Mouse (Mus musculus): ENCODE measurements around the gene Pla2g4a. TPM values are rescaled to one million over a fixed set of nuclear protein-coding genes. Genes with fewer than 3 reads are reported as not detected.

Pla2g4a gene
- polyA plus RNA-seq, 1 experiment from 2014 or later = 6.6 TPM

DNA sequence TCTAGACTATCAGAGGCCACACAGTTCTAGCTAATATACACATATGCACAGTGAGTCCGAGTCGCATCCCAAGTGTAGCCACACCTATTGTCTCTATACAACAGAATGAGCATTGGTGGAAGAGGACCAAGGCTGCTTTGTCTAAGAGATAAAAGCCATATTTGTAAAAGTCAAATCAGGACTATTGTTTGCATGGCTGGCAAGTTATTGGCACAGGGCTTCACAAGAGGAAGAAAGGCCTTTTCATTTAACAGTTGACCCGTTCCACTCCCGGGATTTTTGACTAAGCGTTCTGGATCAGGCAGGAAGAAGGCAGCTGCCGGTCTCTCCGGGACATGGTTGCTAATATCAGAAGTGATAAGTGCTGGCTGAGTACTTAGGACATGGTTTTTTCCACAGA, 41.8 kb downstream of the Pla2g4a start:
- 81% methylated on average over 7 of the region's 7 CpGs for WGBS
- Histone ChIP-seq H3K9me3 (no peaks in the 10 kb centered on the region), H3K4me3 (no peak overlapping the region), H3K27me3 (ENCODE audit: insufficient read depth, poor library complexity, severe bottlenecking) (no peaks in the 10 kb centered on the region), H3K36me3 (no peaks in the 10 kb centered on the region), H3K27ac (no peak overlapping the region), H3K4me1 (replicated peaks) (0 out of 2 replicates have a peak, but pooled peaks cover 4% of the 10 kb centered on the region)
- no peak for DNase-seq (ENCODE audit: low spot score)

DNA sequence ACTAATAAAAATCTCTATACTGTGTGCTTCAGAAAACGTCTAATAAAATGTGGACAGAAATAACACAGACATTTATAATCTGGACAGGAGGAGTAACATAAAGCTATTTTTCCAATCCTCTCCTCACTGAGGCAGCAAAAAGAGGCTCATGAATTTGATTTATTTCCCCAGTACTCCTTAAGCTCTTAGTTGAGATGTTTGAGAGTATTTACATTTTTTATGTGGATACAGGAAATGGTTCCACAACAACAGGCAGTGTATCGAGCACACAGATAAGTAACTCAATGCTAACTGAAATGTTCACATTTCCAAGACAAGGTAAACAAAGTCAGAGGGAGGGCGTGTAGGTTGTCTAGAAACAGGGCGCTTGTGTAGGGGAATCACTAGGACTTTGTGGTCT, 48.1 kb downstream of the Pla2g4a start:
- Histone ChIP-seq H3K27me3 (ENCODE audit: insufficient read depth, poor library complexity, severe bottlenecking) (no peaks in the 10 kb centered on the region), H3K36me3 (no peaks in the 10 kb centered on the region), H3K27ac (no peak overlapping the region), H3K9me3 (no peaks in the 10 kb centered on the region), H3K4me1 (replicated peaks) (no peaks in the 10 kb centered on the region), H3K4me3 (no peak overlapping the region)
- DNase-seq (ENCODE audit: low spot score) = no peak
- 79% methylated on average over 4 of the region's 4 CpGs for WGBS

DNA sequence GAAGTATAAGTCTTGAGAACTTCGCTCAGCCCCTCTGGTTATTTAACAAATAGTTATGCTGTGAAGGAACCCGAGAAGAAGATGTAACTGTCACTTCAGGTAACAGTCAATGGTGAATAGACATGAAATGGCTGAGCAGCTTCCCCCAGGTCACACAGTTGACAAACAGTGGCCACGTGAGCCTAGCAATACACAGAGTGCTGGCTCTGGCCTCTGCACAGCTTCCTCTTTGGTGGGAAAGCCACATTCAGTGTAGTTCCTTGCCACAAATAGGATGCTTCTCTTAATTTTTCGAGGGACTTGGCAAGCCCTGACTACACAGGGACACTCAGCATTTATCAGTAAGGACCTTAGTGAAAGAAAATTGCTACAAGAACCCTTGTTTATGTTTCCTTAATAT, 50.0 kb downstream of the Pla2g4a start:
- Histone ChIP-seq H3K9me3 (no peaks in the 10 kb centered on the region), H3K4me1 (replicated peaks) (no peaks in the 10 kb centered on the region), H3K4me3 (no peak overlapping the region), H3K27me3 (ENCODE audit: insufficient read depth, poor library complexity, severe bottlenecking) (no peaks in the 10 kb centered on the region), H3K27ac (no peak overlapping the region), H3K36me3 (no peaks in the 10 kb centered on the region)
- no peak for DNase-seq (ENCODE audit: low spot score)
- 84% methylated on average over 4 of the region's 4 CpGs for WGBS

DNA sequence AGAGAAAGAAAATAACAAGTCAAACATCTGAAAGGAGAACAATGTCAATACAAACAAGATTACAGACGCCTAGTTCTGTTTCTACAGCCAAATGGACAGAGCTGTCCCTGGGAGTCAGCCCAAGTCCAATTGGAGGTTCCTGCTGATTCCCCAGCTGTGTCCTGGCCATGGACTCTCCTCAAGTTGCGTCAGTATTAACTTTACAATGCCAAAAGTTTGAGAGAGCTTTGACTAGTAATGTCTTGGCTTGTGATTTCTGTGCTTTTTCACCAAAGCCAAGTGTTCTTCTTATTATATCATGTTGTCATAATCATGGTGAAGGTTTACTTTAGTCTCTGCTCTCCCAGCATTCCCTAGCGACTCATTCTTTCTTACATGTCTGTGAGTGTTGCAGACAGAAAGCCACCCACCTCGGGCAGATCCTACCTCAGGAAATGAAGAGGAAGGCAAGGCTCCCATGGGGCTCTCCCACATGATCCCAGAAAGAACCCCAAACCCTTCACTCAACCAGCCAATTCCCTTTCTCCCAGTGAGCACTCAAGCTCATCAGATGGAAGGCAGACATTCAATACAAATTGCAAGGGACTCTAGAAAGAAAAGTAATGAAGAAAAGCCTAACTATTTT, 63.0 kb downstream of the Pla2g4a start:
- Histone ChIP-seq H3K4me1 (replicated peaks) (no peaks in the 10 kb centered on the region), H3K27me3 (ENCODE audit: insufficient read depth, poor library complexity, severe bottlenecking) (no peaks in the 10 kb centered on the region), H3K27ac (no peak overlapping the region), H3K36me3 (no peaks in the 10 kb centered on the region), H3K4me3 (no peak overlapping the region), H3K9me3 (no peaks in the 10 kb centered on the region)
- DNase-seq (ENCODE audit: low spot score) = no peak
- WGBS = 76% methylated on average over 4 of the region's 4 CpGs

DNA sequence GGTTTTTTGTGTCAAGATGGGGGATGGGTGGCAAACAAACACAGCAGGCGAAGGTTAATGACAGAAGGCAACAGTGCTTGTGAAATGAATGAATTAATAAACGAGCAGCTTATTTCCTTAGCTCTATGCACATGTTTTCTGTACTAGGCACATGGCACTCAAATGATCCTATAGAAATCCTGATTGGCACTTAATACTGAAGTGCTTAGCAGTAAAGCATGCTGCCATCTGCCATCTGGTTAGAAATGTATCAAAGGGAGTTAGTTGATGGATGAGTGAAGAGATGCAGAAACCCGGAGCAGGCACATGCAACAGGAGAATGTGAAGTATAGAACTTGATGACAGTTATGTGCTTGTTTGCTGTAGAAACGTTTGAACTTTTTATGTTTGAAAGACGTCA, 64.5 kb downstream of the Pla2g4a start:
- H3K27me3 ChIP-seq (ENCODE audit: insufficient read depth, poor library complexity, severe bottlenecking) = no peaks in the 10 kb centered on the region
- no peak for DNase-seq (ENCODE audit: low spot score)
- H3K4me3 ChIP-seq = no peak overlapping the region
- H3K9me3 ChIP-seq = no peaks in the 10 kb centered on the region
- H3K36me3 ChIP-seq = no peaks in the 10 kb centered on the region
- 68% methylated on average over 5 of the region's 5 CpGs for WGBS
- H3K27ac ChIP-seq = no peak overlapping the region
- H3K4me1 ChIP-seq (replicated peaks) = no peaks in the 10 kb centered on the region

DNA sequence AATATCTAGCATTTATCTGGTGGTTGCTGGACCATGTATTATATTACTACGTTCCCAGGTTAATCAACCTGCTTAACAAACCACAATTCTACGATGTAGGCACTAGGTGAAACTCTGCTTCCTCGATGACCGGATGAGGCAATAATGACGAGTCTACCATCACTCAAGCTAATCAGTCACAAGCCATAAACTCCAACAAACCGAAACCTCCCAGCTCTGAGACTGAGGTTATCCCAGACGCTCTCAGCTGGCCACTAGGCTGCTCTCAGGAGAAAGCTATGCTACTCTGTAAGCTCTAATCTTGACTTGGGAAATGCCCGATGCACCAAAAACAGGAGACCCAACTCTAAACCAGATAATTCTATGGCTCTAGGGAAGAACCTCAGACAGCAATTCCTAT, 66.2 kb downstream of the Pla2g4a start:
- Histone ChIP-seq H3K9me3 (no peaks in the 10 kb centered on the region), H3K36me3 (no peaks in the 10 kb centered on the region), H3K4me3 (no peak overlapping the region), H3K27ac (no peak overlapping the region), H3K27me3 (ENCODE audit: insufficient read depth, poor library complexity, severe bottlenecking) (no peaks in the 10 kb centered on the region), H3K4me1 (replicated peaks) (no peaks in the 10 kb centered on the region)
- 94% methylated on average over 8 of the region's 8 CpGs for WGBS
- DNase-seq (ENCODE audit: low spot score) = no peak

DNA sequence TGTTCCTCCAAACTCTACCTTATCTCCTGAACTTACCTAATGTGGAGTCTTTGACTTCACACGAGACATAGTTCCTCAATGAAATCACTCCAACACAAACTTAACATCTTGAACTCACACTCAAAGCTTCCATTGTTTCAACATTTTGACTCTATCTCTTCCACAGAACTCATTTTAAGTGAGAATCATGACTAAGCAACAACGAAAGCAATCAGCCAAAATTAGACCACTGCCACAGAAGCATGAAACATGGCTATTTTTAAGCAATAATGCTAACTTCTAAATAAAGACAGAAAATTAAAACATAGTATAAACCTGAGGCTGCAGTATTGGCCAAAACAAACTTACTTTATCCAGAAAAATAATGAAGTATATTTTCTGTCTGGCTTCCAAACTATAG, 67.2 kb downstream of the Pla2g4a start:
- Histone ChIP-seq H3K4me3 (no peak overlapping the region), H3K27ac (no peak overlapping the region), H3K36me3 (no peaks in the 10 kb centered on the region), H3K27me3 (ENCODE audit: insufficient read depth, poor library complexity, severe bottlenecking) (no peaks in the 10 kb centered on the region), H3K9me3 (no peaks in the 10 kb centered on the region), H3K4me1 (replicated peaks) (no peaks in the 10 kb centered on the region)
- DNase-seq (ENCODE audit: low spot score) = no peak
- WGBS = 81% methylated on average over 2 of the region's 2 CpGs

DNA sequence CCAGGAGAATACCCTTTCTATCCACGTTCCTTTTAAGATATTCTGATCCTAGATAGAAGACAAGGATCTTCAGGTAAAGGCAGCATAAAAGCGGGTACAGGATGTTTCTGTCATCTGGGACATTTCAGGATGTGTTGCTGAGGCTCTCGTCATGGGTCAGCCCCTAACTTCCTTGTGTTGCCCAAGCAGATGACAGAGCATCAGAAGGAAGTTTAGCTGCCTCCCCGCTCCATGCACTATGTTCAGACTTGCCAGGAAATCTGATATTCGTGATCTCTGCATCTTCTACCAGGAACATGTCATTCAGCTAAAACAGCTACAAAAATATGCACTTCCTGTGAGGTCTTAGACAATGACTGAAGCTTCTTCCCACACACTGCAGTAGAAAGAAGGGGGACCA, 70.0 kb downstream of the Pla2g4a start:
- no peak for DNase-seq (ENCODE audit: low spot score)
- H3K9me3 ChIP-seq = no peaks in the 10 kb centered on the region
- 76% methylated on average over 5 of the region's 5 CpGs for WGBS
- no peak overlapping the region for H3K27ac ChIP-seq
- H3K4me3 ChIP-seq = no peak overlapping the region
- no peaks in the 10 kb centered on the region for H3K4me1 ChIP-seq (replicated peaks)
- no peaks in the 10 kb centered on the region for H3K27me3 ChIP-seq (ENCODE audit: insufficient read depth, poor library complexity, severe bottlenecking)
- H3K36me3 ChIP-seq = no peaks in the 10 kb centered on the region

DNA sequence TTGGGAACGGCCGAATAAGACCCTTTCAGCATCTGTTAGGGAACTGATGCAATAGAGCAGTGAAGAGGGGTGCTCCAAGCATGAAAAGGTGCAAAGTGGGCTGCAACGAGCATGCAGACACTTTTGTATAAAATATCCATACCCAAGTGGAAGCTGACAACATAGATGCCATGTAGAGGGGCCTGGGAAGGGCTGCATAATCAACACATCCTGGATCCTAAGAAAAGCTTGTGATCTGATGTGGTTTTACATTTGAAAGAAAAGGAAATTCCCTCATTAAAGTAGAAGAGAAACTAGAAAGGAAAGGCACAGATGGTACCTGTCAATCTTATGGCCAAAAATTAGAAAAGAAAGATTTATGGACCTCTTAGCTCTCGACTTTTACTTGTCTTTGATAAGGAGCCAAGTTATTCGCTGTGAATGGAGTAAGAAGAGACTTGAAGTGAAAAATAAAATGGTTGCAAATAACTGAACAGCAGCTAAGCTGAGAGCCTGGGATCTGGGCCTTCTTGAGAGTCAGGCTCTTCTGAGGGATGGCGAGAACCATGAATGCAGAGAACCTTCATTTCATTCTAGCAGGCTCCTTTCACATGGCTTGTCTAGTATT, 78.6 kb downstream of the Pla2g4a start:
- H3K9me3 ChIP-seq = no peaks in the 10 kb centered on the region
- no peak for DNase-seq (ENCODE audit: low spot score)
- H3K4me3 ChIP-seq = no peak overlapping the region
- H3K4me1 ChIP-seq (replicated peaks) = no peaks in the 10 kb centered on the region
- 82% methylated on average over 6 of the region's 6 CpGs for WGBS
- no peak overlapping the region for H3K27ac ChIP-seq
- no peaks in the 10 kb centered on the region for H3K36me3 ChIP-seq
- H3K27me3 ChIP-seq (ENCODE audit: insufficient read depth, poor library complexity, severe bottlenecking) = no peaks in the 10 kb centered on the region

DNA sequence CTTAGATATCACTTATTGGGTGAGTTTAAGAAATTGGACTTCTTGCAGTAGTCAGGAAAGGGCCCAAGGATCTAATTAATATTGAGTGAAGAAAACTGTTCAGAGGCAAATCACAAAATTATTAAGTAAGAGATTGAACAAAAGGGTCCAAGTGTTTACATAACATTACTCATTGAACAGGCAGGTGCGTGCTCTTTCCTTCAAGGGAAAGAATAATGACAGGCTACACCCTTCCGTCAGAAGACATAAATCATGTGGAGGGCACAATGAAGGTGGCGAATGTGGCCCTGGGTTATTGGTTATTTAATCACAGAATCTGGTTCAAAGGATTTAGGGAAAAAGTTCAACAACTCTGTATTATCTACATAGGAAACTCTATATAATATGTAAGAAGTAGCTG, 82.9 kb downstream of the Pla2g4a start:
- no peak for DNase-seq (ENCODE audit: low spot score)
- Histone ChIP-seq H3K4me3 (no peak overlapping the region), H3K36me3 (no peaks in the 10 kb centered on the region), H3K27me3 (ENCODE audit: insufficient read depth, poor library complexity, severe bottlenecking) (no peaks in the 10 kb centered on the region), H3K9me3 (no peaks in the 10 kb centered on the region), H3K27ac (no peak overlapping the region), H3K4me1 (replicated peaks) (no peaks in the 10 kb centered on the region)
- 95% methylated on average over 3 of the region's 3 CpGs for WGBS

DNA sequence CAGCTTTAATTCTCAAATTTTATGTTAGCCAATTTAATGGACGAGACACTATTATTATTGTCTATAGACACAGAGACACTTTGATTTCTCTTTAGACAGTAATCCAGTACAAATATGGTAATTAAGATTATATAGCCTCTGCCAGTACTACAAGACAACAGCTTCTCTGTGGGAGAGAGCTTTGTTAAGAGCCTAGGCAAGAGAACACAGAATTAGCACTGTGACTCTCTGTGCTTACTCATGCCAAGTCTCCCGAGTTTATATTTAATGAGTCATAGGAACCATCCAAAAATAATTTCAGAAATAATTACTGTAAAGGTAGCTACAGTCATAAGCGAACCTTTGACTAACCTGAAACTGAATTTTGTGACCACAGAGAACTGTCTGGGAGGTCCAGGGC, 84.6 kb downstream of the Pla2g4a start:
- no peak for DNase-seq (ENCODE audit: low spot score)
- H3K36me3 ChIP-seq = no peaks in the 10 kb centered on the region
- no peaks in the 10 kb centered on the region for H3K4me1 ChIP-seq (replicated peaks)
- 80% methylated on average over 3 of the region's 3 CpGs for WGBS
- H3K27ac ChIP-seq = no peak overlapping the region
- H3K27me3 ChIP-seq (ENCODE audit: insufficient read depth, poor library complexity, severe bottlenecking) = no peaks in the 10 kb centered on the region
- H3K9me3 ChIP-seq = no peaks in the 10 kb centered on the region
- no peak overlapping the region for H3K4me3 ChIP-seq

DNA sequence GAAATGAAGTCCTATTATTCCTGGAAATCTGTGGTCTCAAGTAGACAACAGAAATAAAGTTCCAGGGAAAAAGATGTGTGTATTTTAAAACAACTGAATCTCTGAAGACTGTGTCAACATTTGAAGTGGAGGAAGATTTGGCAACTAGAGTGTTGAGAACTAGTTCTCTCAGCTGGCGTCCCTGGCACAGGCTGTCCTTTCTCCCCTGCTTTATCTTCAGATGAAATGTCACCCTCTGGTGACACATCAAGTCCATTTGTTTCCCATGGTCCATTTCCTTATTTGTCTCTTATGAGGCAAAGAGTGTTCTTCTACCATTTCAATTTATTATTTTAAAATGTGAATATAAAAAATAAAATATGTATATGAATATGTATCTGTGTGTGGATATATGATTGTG, 89.5 kb downstream of the Pla2g4a start:
- Histone ChIP-seq H3K4me3 (no peak overlapping the region), H3K27me3 (ENCODE audit: insufficient read depth, poor library complexity, severe bottlenecking) (no peaks in the 10 kb centered on the region), H3K27ac (no peak overlapping the region), H3K36me3 (no peaks in the 10 kb centered on the region), H3K4me1 (replicated peaks) (no peaks in the 10 kb centered on the region), H3K9me3 (no peaks in the 10 kb centered on the region)
- DNase-seq (ENCODE audit: low spot score) = no peak
- WGBS = 89% methylated on average over 1 of the region's 1 CpGs

DNA sequence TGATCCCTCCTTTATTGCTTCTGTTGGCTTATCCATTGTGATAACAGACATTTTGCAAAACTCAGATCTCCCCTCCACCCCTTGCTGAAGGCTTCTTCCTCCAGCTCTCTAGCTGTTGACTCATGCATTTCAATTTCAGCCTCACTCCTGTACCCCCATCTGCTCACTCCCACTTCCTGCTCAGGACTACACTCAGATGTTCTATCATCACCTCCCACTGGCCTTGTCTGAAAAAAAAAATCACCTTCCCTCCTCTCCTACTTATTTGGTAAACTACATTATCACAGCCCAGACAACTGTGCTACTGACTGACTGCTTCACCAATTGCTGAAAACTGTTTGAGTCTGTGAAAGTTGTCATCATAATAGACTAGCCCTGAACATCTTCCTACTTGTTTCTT, 93.8 kb downstream of the Pla2g4a start:
- Histone ChIP-seq H3K27ac (no peak overlapping the region), H3K4me3 (no peak overlapping the region), H3K27me3 (ENCODE audit: insufficient read depth, poor library complexity, severe bottlenecking) (no peaks in the 10 kb centered on the region), H3K36me3 (no peaks in the 10 kb centered on the region), H3K4me1 (replicated peaks) (0 out of 2 replicates have a peak, but pooled peaks cover 3% of the 10 kb centered on the region), H3K9me3 (no peaks in the 10 kb centered on the region)
- no peak for DNase-seq (ENCODE audit: low spot score)

DNA sequence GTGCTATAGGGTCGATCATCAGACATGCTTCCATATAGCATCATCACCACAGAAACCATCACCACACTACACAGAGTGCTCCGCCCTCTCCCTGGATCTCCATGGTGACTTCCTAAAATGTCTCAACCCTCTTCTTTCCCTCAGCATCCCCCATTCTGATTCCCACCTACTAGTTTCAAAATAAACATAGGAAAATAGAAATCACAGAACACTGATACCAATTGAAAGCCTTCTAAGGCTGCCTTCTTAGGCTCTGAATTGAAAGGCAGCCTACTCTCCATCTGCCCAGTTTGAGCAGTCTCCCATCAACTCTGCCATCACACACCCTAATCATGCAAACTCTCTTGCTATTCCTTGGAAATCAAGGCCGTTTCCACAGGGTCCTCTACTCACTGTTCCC, 94.9 kb downstream of the Pla2g4a start:
- WGBS = 93% methylated on average over 3 of the region's 3 CpGs
- H3K4me1 ChIP-seq (replicated peaks) = 0 out of 2 replicates have a peak, but pooled peaks cover 3% of the 10 kb centered on the region
- no peak overlapping the region for H3K4me3 ChIP-seq
- H3K9me3 ChIP-seq = no peaks in the 10 kb centered on the region
- DNase-seq (ENCODE audit: low spot score) = no peak
- H3K36me3 ChIP-seq = no peaks in the 10 kb centered on the region
- no peak overlapping the region for H3K27ac ChIP-seq
- H3K27me3 ChIP-seq (ENCODE audit: insufficient read depth, poor library complexity, severe bottlenecking) = no peaks in the 10 kb centered on the region

Measured in hindbrain, embryonic 10.5 days (tissue).